Mouse (Mus musculus) CH12.LX (cell line): ENCODE measurements around the gene Dctn3. TPM values are rescaled to one million over a fixed set of nuclear protein-coding genes. Genes with fewer than 3 reads are reported as not detected.
"Not testable (repeated sequence)": the region's sequence is repeated elsewhere in the genome, so short reads cannot be mapped to it uniquely, and the experiment has no call there.

Experiments
- DNase-seq: peaks from one replicate; pipeline ENCODE4 v3.0.0-alpha.2; 2013; ENCODE audit errors: extremely low read depth
- H3K27ac ChIP-seq: 2 replicates; pipeline ENCODE4 v1.5.1; 2012; ENCODE audit warnings: low read depth, mild to moderate bottlenecking, control low read depth, moderate library complexity; ENCODE audit not compliant: insufficient read depth
- H3K27me3 ChIP-seq: replicated peaks from 2 replicates; pipeline ENCODE3; 2012; ENCODE audit warnings: inconsistent platforms
- H3K36me3 ChIP-seq, 2 experiments: replicated peaks in 1 of 2; 2 replicates each; pipeline versions ENCODE3 to v1.6.1; 2012; ENCODE audit warnings: inconsistent platforms in 1 of 2, low read length in 1 of 2, mild to moderate bottlenecking in 1 of 2, mixed read lengths in 1 of 2, moderate library complexity in 1 of 2; ENCODE audit not compliant: control insufficient read depth in 1 of 2, insufficient read depth in 1 of 2
- H3K4me1 ChIP-seq, 2 experiments: 2 replicates each; pipeline ENCODE4 v1.6.1; 2012; ENCODE audit warnings: inconsistent platforms in 1 of 2, moderate library complexity in 1 of 2; ENCODE audit not compliant: insufficient read depth in 2 of 2, control insufficient read depth in 1 of 2
- H3K4me2 ChIP-seq: 2 replicates; pipeline ENCODE4 v1.6.1; 2012; ENCODE audit warnings: low read depth, mild to moderate bottlenecking, control low read depth; ENCODE audit not compliant: poor library complexity, insufficient read depth, severe bottlenecking
- H3K4me3 ChIP-seq, 3 experiments: fragments of 150-350 bp in 1 of 3; sonication (generic) in 1 of 3; replicated peaks in 1 of 3; 2 replicates each; pipeline versions ENCODE3 to v1.5.1; 2011 to 2012; ENCODE audit warnings: low read depth in 2 of 3, low read length in 2 of 3, mild to moderate bottlenecking in 2 of 3, moderate library complexity in 2 of 3, control low read depth in 1 of 3, improper control_type of control experiment in 1 of 3, inconsistent platforms in 1 of 3, mixed read lengths in 1 of 3; ENCODE audit not compliant: poor library complexity in 1 of 3
- H3K79me2 ChIP-seq: replicated peaks from 2 replicates; pipeline ENCODE4 v1.6.1; 2012; ENCODE audit warnings: mild to moderate bottlenecking, moderate library complexity; ENCODE audit not compliant: control insufficient read depth, poor library complexity, insufficient read depth, severe bottlenecking; ENCODE audit errors: extremely low read depth
- H3K9ac ChIP-seq: 2 replicates; pipeline ENCODE4 v1.6.1; 2012; ENCODE audit warnings: low read depth, mild to moderate bottlenecking, control low read depth, moderate library complexity; ENCODE audit not compliant: insufficient read depth
- H3K9me3 ChIP-seq: replicated peaks from 2 replicates; pipeline ENCODE3; 2012; ENCODE audit warnings: low read length, inconsistent platforms, mixed read lengths
- dilution Hi-C: fragments of 300-500 bp; cut with MboI; formaldehyde crosslinking; loops from 2 replicates; pipeline ENCODE4 v1.14.3; 2020; ENCODE audit warnings: low sequenced_read_pairs; ENCODE audit not compliant: extremely low pct_unique_long_range_greater_than_20kb, extremely low pct_ligation_motif_present
- in situ Hi-C: fragments of 300-500 bp; cut with MboI; formaldehyde crosslinking; loops from 3 replicates; pipeline ENCODE4 v1.14.3; 2019; ENCODE audit warnings: low sequenced_read_pairs, low pct_ligation_motif_present, low pct_unique_long_range_greater_than_20kb, mixed read lengths
- polyA plus RNA-seq: library from polyadenylated mRNA; unstranded; fragments of >175 nt; gene quantifications from 2 replicates; pipeline ENCODE4 v1.2.1, GENCODE M21; 2012; ENCODE audit warnings: low read depth; ENCODE audit not compliant: insufficient read length
- total RNA-seq, 2 experiments: library from RNA; depleted of rRNA; stranded (reverse); fragments of 300-350 nt in 1 of 2; fragments of >200 nt in 1 of 2; gene quantifications; 2 replicates each; pipeline ENCODE4 v1.2.3; 2012 to 2014

Gene Dctn3
- total and polyA plus RNA-seq, 3 experiments = 90.5 to 133 (median 112) TPM

GRCm38 (mm10) chr4:41685882-41686492 lies 37.0 kb downstream of the Dctn3 start:
- H3K27ac ChIP-seq, H3K36me3 ChIP-seq, H3K79me2 ChIP-seq, H3K4me1 ChIP-seq, H3K4me2 ChIP-seq, H3K9ac ChIP-seq, H3K4me3 ChIP-seq, in situ Hi-C loops, dilution Hi-C loops, H3K9me3 ChIP-seq, DNase-seq: not testable (repeated sequence)
- H3K27me3 ChIP-seq = peaks cover 17% of the 10 kb centered on the region

- H3K4me2 ChIP-seq, dilution Hi-C loops, DNase-seq, H3K79me2 ChIP-seq, H3K9ac ChIP-seq, in situ Hi-C loops, H3K27ac ChIP-seq, H3K4me3 ChIP-seq, H3K9me3 ChIP-seq, H3K36me3 ChIP-seq, H3K4me1 ChIP-seq: not testable (repeated sequence)
- peaks cover 26% of the 10 kb centered on the region for H3K27me3 ChIP-seq
Measured at GRCm38 (mm10) chr4:41684931-41685453, 38.0 kb downstream of the Dctn3 start.

- peaks cover 32% of the 10 kb centered on the region for H3K27me3 ChIP-seq
- H3K9ac ChIP-seq, H3K4me1 ChIP-seq, H3K4me2 ChIP-seq, H3K9me3 ChIP-seq, H3K79me2 ChIP-seq, DNase-seq, H3K4me3 ChIP-seq, in situ Hi-C loops, H3K27ac ChIP-seq, H3K36me3 ChIP-seq, dilution Hi-C loops: not testable (repeated sequence)
Measured at GRCm38 (mm10) chr4:41684131-41684930, 38.6 kb downstream of the Dctn3 start.

DNA sequence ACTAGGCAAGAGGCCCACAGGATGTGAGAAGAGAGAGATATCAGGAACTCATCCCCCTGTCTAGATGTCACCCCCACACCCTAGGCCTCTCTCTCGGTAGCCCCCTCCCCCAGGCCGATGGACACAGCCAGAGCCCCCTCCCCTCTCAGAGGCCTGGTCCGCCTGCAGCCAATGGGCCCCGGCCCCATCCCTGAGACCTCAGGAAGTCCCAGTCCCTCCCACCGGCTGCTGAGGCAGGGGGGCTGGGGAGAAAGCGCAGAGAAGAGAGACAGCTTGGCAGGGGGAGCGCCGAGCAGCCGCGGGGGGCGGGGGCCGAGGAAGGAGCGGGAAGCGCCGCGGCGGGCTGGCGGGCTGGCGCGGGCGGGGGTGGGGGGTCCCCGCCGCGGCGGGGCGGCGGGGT lies 39.7 kb downstream of the Dctn3 start:
- H3K9ac ChIP-seq, H3K9me3 ChIP-seq, DNase-seq, H3K36me3 ChIP-seq, in situ Hi-C loops, H3K4me1 ChIP-seq, dilution Hi-C loops, H3K79me2 ChIP-seq, H3K4me3 ChIP-seq, H3K4me2 ChIP-seq, H3K27ac ChIP-seq: not testable (repeated sequence)
- peaks cover 42% of the 10 kb centered on the region for H3K27me3 ChIP-seq
